18 mouse cellular contexts compared by ENCODE assay signal in genomic region chr13:29638303-29638702, GRCm38 (mm10).
A peak's percentile ranks its signal among the peaks of the same experiment; 100 is the strongest.
DNase-seq lines count a peak whose midpoint lies in the region; ATAC-seq and TF ChIP-seq lines count a peak whose summit lies in the region.
"Had no signal": no experiment of that assay in that cellular context is flagged by ENCODE, and none has a peak within 500 bp of the region (broad histone marks: within the 10 kb centered on the region; RNA-seq: fewer than 3 reads in every experiment).

No protein-coding gene starts in this region.

- TF ChIP-seq RAD21 in MEL (IDR thresholded peaks at IDR 0.05; ENCODE audit: low read depth, low read length): no peak

- 0 out of 2 replicates have a peak, but pooled peaks have one; percentile 3 for ATAC-seq in megakaryocyte-erythroid progenitor cell, adult 5-6 weeks (replicated peaks; ENCODE audit: low FRiP score, low TSS enrichment, poor library complexity, severe bottlenecking)
- no peak for ATAC-seq in inflammation-experienced regulatory T-cells, adult 6 months
- ATAC-seq in hindbrain, embryonic 11.5 days (ENCODE audit: low FRiP score): no peak
- ATAC-seq: intestine, embryonic 15.5 days had no signal

- peak overlapping the region; percentile 83 for H3K27ac ChIP-seq in heart, embryonic 10.5 days
- H3K27ac ChIP-seq in kidney, adult 2 months (ENCODE audit: insufficient read depth, low read depth, low read length): peak overlapping the region; percentile 81
- peak overlapping the region; percentile 63 for H3K27ac ChIP-seq in MEL (ENCODE audit: control insufficient read depth, low read depth, low read length)
- H3K27ac ChIP-seq in hindbrain, embryonic 11.5 days (ENCODE audit: low read depth, low read length): no peak overlapping the region
- H3K27ac ChIP-seq: embryonic facial prominence, embryonic 15.5 days; hindbrain, embryonic 13.5 days; intestine, embryonic 15.5 days; kidney, postnatal 0 days; liver, embryonic 14.5 days; midbrain, embryonic 12.5 days; neural tube, embryonic 15.5 days had no signal

- WGBS in heart, embryonic 10.5 days: 78% methylated on average over 4 of the region's 4 CpGs
- 71% methylated on average over 4 of the region's 4 CpGs for WGBS in kidney, adult 2 months
- 88% methylated on average over 4 of the region's 4 CpGs for WGBS in hindbrain, embryonic 11.5 days

- H3K36me3 ChIP-seq in heart, embryonic 10.5 days: no peaks in the 10 kb centered on the region
- no peaks in the 10 kb centered on the region for H3K36me3 ChIP-seq in kidney, adult 2 months (ENCODE audit: control insufficient read depth, insufficient read depth, low read length)
- H3K36me3 ChIP-seq in MEL (ENCODE audit: control insufficient read depth in 1 of 2, insufficient read depth in 2 of 2, low read length in 2 of 2): peaks cover 0 to 12% of the 10 kb centered on the region in 2 experiments; a peak in 2 of 4 replicates
- H3K36me3 ChIP-seq in hindbrain, embryonic 11.5 days (ENCODE audit: control insufficient read depth, insufficient read depth, low read length): no peaks in the 10 kb centered on the region
- H3K36me3 ChIP-seq: embryonic facial prominence, embryonic 15.5 days; hindbrain, embryonic 13.5 days; intestine, embryonic 15.5 days; midbrain, embryonic 12.5 days; neural tube, embryonic 15.5 days had no signal

- H3K4me2 ChIP-seq in hindbrain, embryonic 11.5 days (replicated peaks; ENCODE audit: low read depth, low read length): no peak overlapping the region
- H3K4me2 ChIP-seq: embryonic facial prominence, embryonic 15.5 days; hindbrain, embryonic 13.5 days; intestine, embryonic 15.5 days; midbrain, embryonic 12.5 days; neural tube, embryonic 15.5 days had no signal

- no peaks in the 10 kb centered on the region for H3K79me2 ChIP-seq in MEL (ENCODE audit: control insufficient read depth, insufficient read depth, low read length, poor library complexity)

- no peaks in the 10 kb centered on the region for H3K9me3 ChIP-seq in heart, embryonic 10.5 days
- no peaks in the 10 kb centered on the region for H3K9me3 ChIP-seq in MEL (replicated peaks; ENCODE audit: insufficient read depth, low read length)
- no peaks in the 10 kb centered on the region for H3K9me3 ChIP-seq in hindbrain, embryonic 11.5 days (ENCODE audit: control insufficient read depth, low read length)
- H3K9me3 ChIP-seq: embryonic facial prominence, embryonic 15.5 days; hindbrain, embryonic 13.5 days; intestine, embryonic 15.5 days; midbrain, embryonic 12.5 days; neural tube, embryonic 15.5 days had no signal

- DNase-seq in heart, embryonic 10.5 days (ENCODE audit: low spot score): no peak
- DNase-seq in heart, adult 18-20 months: no peak
- DNase-seq in kidney, adult 2 months: no peak
- no peak for DNase-seq in kidney, adult 11 months
- DNase-seq in MEL (ENCODE audit: low read depth, low spot score): no peak
- no peak for DNase-seq in hindbrain, embryonic 11.5 days (ENCODE audit: low spot score)
- DNase-seq: cerebellum, postnatal 10 days; embryo, embryonic 11 days had no signal

- no peaks in the 10 kb centered on the region for H3K27me3 ChIP-seq in heart, embryonic 10.5 days (ENCODE audit: insufficient read depth, poor library complexity, severe bottlenecking)
- H3K27me3 ChIP-seq in kidney, adult 2 months (replicated peaks; ENCODE audit: control insufficient read depth, insufficient read depth, low read length): no peaks in the 10 kb centered on the region
- H3K27me3 ChIP-seq in MEL (ENCODE audit: control insufficient read depth in 1 of 2, insufficient read depth in 2 of 2, low read length in 2 of 2): no peaks in the 10 kb centered on the region
- no peaks in the 10 kb centered on the region for H3K27me3 ChIP-seq in hindbrain, embryonic 11.5 days (ENCODE audit: control insufficient read depth, insufficient read depth, low read length)
- H3K27me3 ChIP-seq: CH12.LX; embryonic facial prominence, embryonic 15.5 days; hindbrain, embryonic 13.5 days; intestine, embryonic 15.5 days; midbrain, embryonic 12.5 days; neural tube, embryonic 15.5 days had no signal

- peaks cover 29% of the 10 kb centered on the region for H3K4me1 ChIP-seq in heart, embryonic 10.5 days
- peaks cover 7% of the 10 kb centered on the region; the same call in 1 of the 2 replicates for H3K4me1 ChIP-seq in kidney, adult 2 months (ENCODE audit: control insufficient read depth, insufficient read depth, low read length)
- H3K4me1 ChIP-seq in MEL (ENCODE audit: control insufficient read depth in 1 of 2, insufficient read depth in 2 of 2, low read length in 2 of 2): peaks cover 10 to 14% of the 10 kb centered on the region in 2 experiments
- no peaks in the 10 kb centered on the region for H3K4me1 ChIP-seq in hindbrain, embryonic 11.5 days (replicated peaks; ENCODE audit: control insufficient read depth, insufficient read depth, low read length)
- H3K4me1 ChIP-seq: embryonic facial prominence, embryonic 15.5 days; hindbrain, embryonic 13.5 days; intestine, embryonic 15.5 days; midbrain, embryonic 12.5 days; neural tube, embryonic 15.5 days had no signal

- TF ChIP-seq POLR2A in kidney, adult 2 months (IDR thresholded peaks at IDR 0.05; ENCODE audit: low read depth, low read length): no peak
- TF ChIP-seq POLR2A in MEL (IDR thresholded peaks at IDR 0.05; ENCODE audit: control insufficient read depth in 1 of 2, insufficient read depth in 1 of 2, low read depth in 1 of 2, low read length in 2 of 2, poor library complexity in 1 of 2): no peak

- TF ChIP-seq CTCF in kidney, adult 2 months (conservative IDR thresholded peaks at IDR 0.05; ENCODE audit: insufficient read depth, insufficient read length, low read depth, low read length): no peak
- TF ChIP-seq CTCF in MEL (IDR thresholded peaks at IDR 0.05 in 2 of 3, conservative IDR thresholded peaks at IDR 0.05 in 1 of 3; ENCODE audit: control insufficient read depth in 1 of 3, insufficient read depth in 1 of 3, low read depth in 2 of 3, low read length in 3 of 3, poor library complexity in 1 of 3, severe bottlenecking in 1 of 3): no peak

- H3K9ac ChIP-seq in MEL (ENCODE audit: control insufficient read depth, low read depth, low read length, poor library complexity, severe bottlenecking): peak overlapping the region; percentile 5; the same call in 1 of the 2 replicates
- no peak overlapping the region for H3K9ac ChIP-seq in hindbrain, embryonic 11.5 days (ENCODE audit: low read depth, low read length)
- H3K9ac ChIP-seq: embryonic facial prominence, embryonic 15.5 days; hindbrain, embryonic 13.5 days; intestine, embryonic 15.5 days; liver, embryonic 14.5 days; midbrain, embryonic 12.5 days; neural tube, embryonic 15.5 days had no signal

- no peak overlapping the region for H3K4me3 ChIP-seq in heart, embryonic 10.5 days
- H3K4me3 ChIP-seq in kidney, adult 2 months (ENCODE audit: insufficient read depth, low read depth, low read length): no peak overlapping the region
- H3K4me3 ChIP-seq in MEL (ENCODE audit: control insufficient read depth in 1 of 2, insufficient read depth in 1 of 2, low read depth in 2 of 2, low read length in 2 of 2): no peak overlapping the region
- H3K4me3 ChIP-seq in hindbrain, embryonic 11.5 days (ENCODE audit: low read depth, low read length): no peak overlapping the region
- H3K4me3 ChIP-seq: embryonic facial prominence, embryonic 15.5 days; hindbrain, embryonic 13.5 days; intestine, embryonic 15.5 days; midbrain, embryonic 12.5 days; neural tube, embryonic 15.5 days had no signal

- no peak for TF ChIP-seq EP300 in MEL (IDR thresholded peaks at IDR 0.05; ENCODE audit: low read depth in 1 of 2, low read length in 2 of 2)

TF ChIP-seq in MEL, 35 proteins besides CTCF, POLR2A, EP300 and RAD21:
- TF ChIP-seq SMC3 (IDR thresholded peaks at IDR 0.05; ENCODE audit: low read depth, low read length) (no peak), MAFK (IDR thresholded peaks at IDR 0.05; ENCODE audit: borderline replicate concordance, low read depth, low read length) (no peak), POLR2AphosphoS5 (IDR thresholded peaks at IDR 0.05; ENCODE audit: borderline replicate concordance, low read depth, low read length) (no peak), GATA1 (IDR thresholded peaks at IDR 0.05; ENCODE audit: low read depth, low read length) (no peak), JUND (IDR thresholded peaks at IDR 0.05; ENCODE audit: low read depth, low read length) (no peak), MYC (IDR thresholded peaks at IDR 0.05; ENCODE audit: low read depth, low read length) (no peak), UBTF (IDR thresholded peaks at IDR 0.05; ENCODE audit: borderline replicate concordance, insufficient read depth, low read depth, low read length) (no peak), BHLHE40 (IDR thresholded peaks at IDR 0.05; ENCODE audit: borderline replicate concordance, low read depth, low read length) (no peak), KAT2A (conservative IDR thresholded peaks at IDR 0.05; ENCODE audit: low read depth, low read length) (no peak), HCFC1 (IDR thresholded peaks at IDR 0.05; ENCODE audit: low read depth, low read length) (no peak)
TF ChIP-seq in MEL: peak in this region for 0.
